Mouse (Mus musculus) heart, embryonic 11.5 days (tissue): Measurements from ENCODE around the gene Cyp2g1. TPM values are rescaled to one million over a fixed set of nuclear protein-coding genes. Genes with fewer than 3 reads are reported as not detected.

Experiments
- ATAC-seq: fragments of 200-750 bp; cut with Nextera tagmentation; replicated peaks from 2 replicates; pipeline ENCODE4 v1.8.0; 2017; ENCODE audit warnings: moderate library complexity; ENCODE audit not compliant: insufficient number of reproducible peaks, low FRiP score, low TSS enrichment
- H3K27ac ChIP-seq: fragments of 300-500 bp; sonication (generic); 2 replicates; pipeline ENCODE4 v1.5.1; 2014; ENCODE audit warnings: mild to moderate bottlenecking, low read depth, low read length
- H3K27me3 ChIP-seq: fragments of 300-500 bp; sonication (generic); 2 replicates; pipeline ENCODE4 v1.6.1; 2014; ENCODE audit warnings: mild to moderate bottlenecking, low read length, mixed read lengths; ENCODE audit not compliant: control insufficient read depth, insufficient read depth
- H3K36me3 ChIP-seq: fragments of 300-500 bp; sonication (generic); 2 replicates; pipeline ENCODE4 v1.6.1; 2014; ENCODE audit warnings: mild to moderate bottlenecking, low read length, moderate library complexity, mixed read lengths; ENCODE audit not compliant: control insufficient read depth, insufficient read depth
- H3K4me1 ChIP-seq: fragments of 300-500 bp; sonication (generic); 2 replicates; pipeline ENCODE4 v1.6.1; 2014; ENCODE audit warnings: low read length; ENCODE audit not compliant: control insufficient read depth, insufficient read depth
- H3K4me2 ChIP-seq: fragments of 300-500 bp; sonication (generic); 2 replicates; pipeline ENCODE4 v1.6.1; 2014; ENCODE audit warnings: mild to moderate bottlenecking, moderate library complexity
- H3K4me3 ChIP-seq: fragments of 300-500 bp; sonication (generic); 2 replicates; pipeline ENCODE4 v1.5.1; 2014; ENCODE audit warnings: low read depth, low read length
- H3K9ac ChIP-seq: fragments of 300-500 bp; sonication (generic); 2 replicates; pipeline ENCODE4 v1.6.1; 2014; ENCODE audit warnings: mild to moderate bottlenecking, low read depth, low read length, moderate library complexity
- H3K9me3 ChIP-seq: fragments of 300-500 bp; sonication (generic); replicated peaks from 2 replicates; pipeline ENCODE4 v1.6.1; 2016; ENCODE audit warnings: low read length; ENCODE audit not compliant: control insufficient read depth
- WGBS: fragments of 180-500 bp; shearing (Covaris S2); extraction: QIAGEN DNeasy Blood & Tissue Kit; methylation state at CpG from one replicate; pipeline ENCODE4 v1.1.7; 2014; ENCODE audit not compliant: insufficient replicate concordance; 5-methylcytosine and 5-hydroxymethylcytosine counted together
- polyA plus RNA-seq: library from polyadenylated mRNA; unstranded; fragments of >200 nt; fragmentation: Nextera tagmentation; extraction: Ambion mirVana; gene quantifications from 2 replicates; pipeline ENCODE4 v1.2.1, GENCODE M21; 2014

Gene Cyp2g1
- 0.27 TPM in 1 of 2 replicates, not detected in the other for polyA plus RNA-seq

- 88% methylated on average over 2 of the region's 2 CpGs for WGBS
- H3K4me1 ChIP-seq = no peaks in the 10 kb centered on the region
- no peaks in the 10 kb centered on the region for H3K9me3 ChIP-seq
- H3K27ac ChIP-seq = no peak within 1 kb of the TSS
- H3K4me2 ChIP-seq = no peak within 1 kb of the TSS
- H3K4me3 ChIP-seq = no peak within 1 kb of the TSS
- ATAC-seq = no peak
- no peaks in the 10 kb centered on the region for H3K27me3 ChIP-seq
- H3K9ac ChIP-seq = no peak within 1 kb of the TSS
- no peaks in the 10 kb centered on the region for H3K36me3 ChIP-seq
These were observed at the start of gene Cyp2g1 for GRCm38 (mm10) chr7:26808592-26808991. TSS of gene Cyp2g1 (plus strand) at chr7:26808892.

GRCm38 (mm10) chr7:26767084-26767483 is 41.6 kb upstream of the Cyp2g1 start:
- Histone ChIP-seq H3K4me1 (no peaks in the 10 kb centered on the region), H3K9me3 (no peaks in the 10 kb centered on the region), H3K36me3 (no peaks in the 10 kb centered on the region), H3K4me3 (no peak overlapping the region), H3K9ac (no peak overlapping the region), H3K27ac (no peak overlapping the region), H3K27me3 (no peaks in the 10 kb centered on the region), H3K4me2 (no peak overlapping the region)
- 44% methylated on average over 1 of the region's 1 CpGs for WGBS
- ATAC-seq = no peak

- Histone ChIP-seq H3K36me3 (no peaks in the 10 kb centered on the region), H3K4me1 (no peaks in the 10 kb centered on the region), H3K9ac (no peak overlapping the region), H3K4me2 (no peak overlapping the region), H3K27me3 (no peaks in the 10 kb centered on the region), H3K27ac (no peak overlapping the region), H3K4me3 (no peak overlapping the region), H3K9me3 (no peaks in the 10 kb centered on the region)
- WGBS = 72% methylated on average over 9 of the region's 9 CpGs
- ATAC-seq = no peak
These were observed 38.7 kb upstream of the Cyp2g1 start for GRCm38 (mm10) chr7:26769881-26770470.

DNA sequence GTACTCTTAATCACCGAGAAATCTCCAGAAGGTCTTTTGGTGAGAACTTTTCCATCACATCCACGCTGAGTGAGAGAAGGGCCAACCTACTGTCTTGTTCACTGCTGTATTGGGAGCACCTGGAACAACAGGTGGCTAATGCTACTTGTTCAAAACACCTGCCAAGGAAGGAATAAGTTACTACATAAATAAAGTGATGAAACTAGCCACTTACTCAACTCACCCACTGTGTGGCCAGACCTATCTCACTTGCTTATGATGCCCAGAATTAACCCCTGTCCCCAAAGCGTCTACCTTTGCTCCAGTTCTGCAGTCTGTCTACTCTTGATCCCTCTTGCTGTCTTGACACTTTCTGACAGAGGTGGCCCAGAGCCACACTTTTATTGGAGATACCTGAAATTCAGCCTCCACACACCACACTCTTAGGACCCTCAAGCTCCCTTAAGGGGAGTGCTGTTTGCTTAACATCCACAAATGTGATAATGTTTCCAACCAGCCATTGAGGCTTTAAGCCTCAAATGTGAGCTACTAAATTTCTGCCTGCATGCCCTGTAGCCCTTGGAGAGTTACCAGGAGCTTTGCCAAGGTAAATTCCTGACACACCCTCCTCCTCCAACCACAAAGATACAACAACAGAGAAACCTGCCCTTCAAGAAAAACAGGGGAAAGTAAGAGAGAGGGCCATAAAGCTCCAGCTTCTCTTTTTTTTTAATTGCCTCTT is 35.7 kb upstream of the Cyp2g1 start:
- Histone ChIP-seq H3K9ac (no peak overlapping the region), H3K27me3 (no peaks in the 10 kb centered on the region), H3K36me3 (no peaks in the 10 kb centered on the region), H3K27ac (no peak overlapping the region), H3K9me3 (no peaks in the 10 kb centered on the region), H3K4me3 (no peak overlapping the region), H3K4me1 (no peaks in the 10 kb centered on the region), H3K4me2 (no peak overlapping the region)
- WGBS = 71% methylated on average over 3 of the region's 3 CpGs
- no peak for ATAC-seq

DNA sequence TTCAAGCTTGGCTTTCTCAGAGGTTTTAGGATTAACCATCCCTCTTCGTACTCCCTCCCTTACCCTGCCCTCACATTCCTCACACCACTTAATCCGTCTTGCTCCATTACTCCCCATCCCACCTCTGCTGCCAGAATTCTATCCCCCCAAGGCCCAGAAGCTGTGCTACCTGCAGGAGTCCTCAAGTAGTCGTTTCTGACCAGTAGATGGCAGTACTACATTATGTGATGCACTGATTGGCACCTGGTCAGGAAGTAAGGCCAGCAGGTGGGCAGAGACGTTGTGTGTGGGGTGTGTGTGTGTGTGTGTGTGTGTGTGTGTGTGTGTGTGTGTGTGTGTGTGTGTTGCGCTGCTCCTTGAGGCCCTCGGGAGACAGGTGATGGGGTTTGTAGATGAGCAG is 32.8 kb upstream of the Cyp2g1 start:
- 16% methylated on average over 6 of the region's 6 CpGs for WGBS
- ATAC-seq = no peak

DNA sequence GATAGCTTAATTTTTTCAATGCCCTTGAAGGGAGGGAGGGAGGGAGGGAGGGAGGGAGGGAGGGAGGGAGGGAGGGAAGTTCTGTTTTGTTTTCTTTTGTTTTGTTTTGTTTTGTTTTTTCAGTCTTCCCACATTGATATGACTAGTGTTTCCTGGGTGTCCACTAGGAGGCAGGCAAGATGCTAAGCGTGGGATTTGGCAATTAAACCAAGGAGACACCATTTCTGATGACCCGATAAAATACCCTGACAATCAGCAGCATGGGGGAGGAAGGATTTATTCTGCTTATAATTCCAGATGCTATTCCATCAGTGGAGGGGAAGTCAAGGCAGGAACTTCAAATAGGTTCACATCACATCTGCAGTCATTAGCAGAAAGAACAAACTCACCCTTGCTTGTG is 30.9 kb upstream of the Cyp2g1 start:
- no peaks in the 10 kb centered on the region for H3K36me3 ChIP-seq
- H3K4me1 ChIP-seq = no peaks in the 10 kb centered on the region
- H3K27me3 ChIP-seq = no peaks in the 10 kb centered on the region
- no peak overlapping the region for H3K4me2 ChIP-seq
- ATAC-seq = no peak
- no peak overlapping the region for H3K27ac ChIP-seq
- no peak overlapping the region for H3K4me3 ChIP-seq
- WGBS = 43% methylated on average over 2 of the region's 2 CpGs
- no peak overlapping the region for H3K9ac ChIP-seq
- H3K9me3 ChIP-seq = no peaks in the 10 kb centered on the region

More for the DNA sequence above, 32.8 kb upstream of the Cyp2g1 start:
- H3K4me2 ChIP-seq = no peak overlapping the region
- no peak overlapping the region for H3K9ac ChIP-seq
- no peaks in the 10 kb centered on the region for H3K9me3 ChIP-seq
- no peak overlapping the region for H3K4me3 ChIP-seq
- H3K27me3 ChIP-seq = no peaks in the 10 kb centered on the region
- no peaks in the 10 kb centered on the region for H3K4me1 ChIP-seq
- no peaks in the 10 kb centered on the region for H3K36me3 ChIP-seq
- no peak overlapping the region for H3K27ac ChIP-seq

DNA sequence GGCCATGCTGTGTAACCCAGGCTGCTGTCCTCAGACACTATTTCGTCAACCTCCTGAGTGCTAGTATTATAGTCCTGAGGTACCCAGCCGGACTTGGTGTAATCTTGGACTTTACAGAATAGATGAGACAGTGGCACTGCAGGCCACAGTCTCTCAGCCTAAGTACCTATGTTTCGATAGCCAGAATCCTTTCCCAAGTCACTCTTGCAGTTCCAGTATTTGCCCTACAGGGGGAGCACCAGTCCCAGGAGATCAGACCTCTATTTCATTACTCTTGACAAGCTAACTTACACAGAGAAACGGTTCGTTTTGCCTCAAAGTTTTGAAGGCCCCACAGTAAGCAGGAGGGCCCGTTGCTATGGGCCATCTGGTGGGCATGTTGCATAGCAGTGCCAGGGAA is 30.2 kb upstream of the Cyp2g1 start:
- no peak for ATAC-seq
- H3K9me3 ChIP-seq = no peaks in the 10 kb centered on the region
- 27% methylated on average over 6 of the region's 6 CpGs for WGBS
- no peak overlapping the region for H3K4me3 ChIP-seq
- no peak overlapping the region for H3K27ac ChIP-seq
- H3K27me3 ChIP-seq = no peaks in the 10 kb centered on the region
- no peak overlapping the region for H3K4me2 ChIP-seq
- no peaks in the 10 kb centered on the region for H3K4me1 ChIP-seq
- no peak overlapping the region for H3K9ac ChIP-seq
- no peaks in the 10 kb centered on the region for H3K36me3 ChIP-seq

- Histone ChIP-seq H3K4me3 (no peak overlapping the region), H3K4me2 (no peak overlapping the region), H3K27ac (no peak overlapping the region), H3K4me1 (no peaks in the 10 kb centered on the region), H3K27me3 (no peaks in the 10 kb centered on the region), H3K9ac (no peak overlapping the region), H3K9me3 (no peaks in the 10 kb centered on the region), H3K36me3 (no peaks in the 10 kb centered on the region)
- WGBS = 83% methylated on average over 5 of the region's 5 CpGs
- peak; percentile 74 for ATAC-seq
These were observed 28.8 kb upstream of the Cyp2g1 start for GRCm38 (mm10) chr7:26779799-26780416.
